Mouse (Mus musculus): ENCODE measurements around the gene Nfic. TPM values are rescaled to one million over a fixed set of nuclear protein-coding genes. Genes with fewer than 3 reads are reported as not detected.

Gene Nfic
- polyA plus RNA-seq, 1 experiment from 2014 or later: 41.8 TPM

GRCm38 (mm10) chr10:81469253-81469652 is 13.8 kb upstream of the Nfic start:
- POLR2A ChIA-PET: no interaction called here
- CTCF ChIA-PET: interaction anchor here (2.7 kb wide), 1 partner anchor 13 kb away, joined by 8 read pairs; the partner anchor contains the start of gene Celf5
- in situ Hi-C loops (cut with MboI; ENCODE audit: low pct_unique_long_range_greater_than_20kb): no loop called here

GRCm38 (mm10) chr10:81467670-81468235 is 12.3 kb upstream of the Nfic start:
- peaks cover 18% of the 10 kb centered on the region for H3K27me3 ChIP-seq
- ChIA-PET POLR2A (no interaction called here), CTCF (interaction anchor here (2.7 kb wide), 1 partner anchor 15 kb away, joined by 8 read pairs; the partner anchor contains the start of gene Celf5)

More at GRCm38 (mm10) chr10:81469253-81469652, 13.8 kb upstream of the Nfic start:
- no peak for TF ChIP-seq CTCF (IDR thresholded peaks at IDR 0.05)
- DNase-seq (ENCODE audit: low read depth, low spot score): no peak
- peaks cover 21% of the 10 kb centered on the region for H3K27me3 ChIP-seq
- no peak for ATAC-seq

GRCm38 (mm10) chr10:81466881-81467280 is 11.4 kb upstream of the Nfic start:
- no peak for TF ChIP-seq CTCF (IDR thresholded peaks at IDR 0.05)
- ATAC-seq: no peak
- no peak for DNase-seq (ENCODE audit: low read depth, low spot score)
- in situ Hi-C loops (cut with MboI; ENCODE audit: low pct_unique_long_range_greater_than_20kb): no loop called here
- peaks cover 23% of the 10 kb centered on the region for H3K27me3 ChIP-seq
- POLR2A ChIA-PET: no interaction called here
- CTCF ChIA-PET: no interaction called here

More at GRCm38 (mm10) chr10:81467670-81468235, 12.3 kb upstream of the Nfic start:
- DNase-seq (ENCODE audit: low read depth, low spot score): no peak
- TF ChIP-seq CTCF (IDR thresholded peaks at IDR 0.05): no peak
- no peak for ATAC-seq
- in situ Hi-C loops (cut with MboI; ENCODE audit: low pct_unique_long_range_greater_than_20kb): no loop called here

- DNase-seq (ENCODE audit: low read depth, low spot score) (no peak), ATAC-seq (no peak)
- ChIA-PET CTCF (interaction anchor here (1.4 kb wide), 1 partner anchor 14 kb away, joined by 3 read pairs; no protein-coding TSS in a partner anchor), POLR2A (no interaction called here)
- in situ Hi-C loops (cut with MboI; ENCODE audit: low pct_unique_long_range_greater_than_20kb): no loop called here
- H3K27me3 ChIP-seq: peaks cover 21% of the 10 kb centered on the region
- TF ChIP-seq CTCF (IDR thresholded peaks at IDR 0.05): no peak
Measured at GRCm38 (mm10) chr10:81466066-81466465, 10.6 kb upstream of the Nfic start.

GRCm38 (mm10) chr10:81465265-81465645 is 9.8 kb upstream of the Nfic start:
- TF ChIP-seq CTCF (IDR thresholded peaks at IDR 0.05): no peak
- POLR2A ChIA-PET: interaction anchor here (0.7 kb wide), 1 partner anchor 41 kb away, joined by 6 read pairs; no protein-coding TSS in a partner anchor
- H3K27me3 ChIP-seq: peaks cover 21% of the 10 kb centered on the region
- DNase-seq (ENCODE audit: low read depth, low spot score) (no peak), ATAC-seq (no peak)
- CTCF ChIA-PET: interaction anchor here (1.4 kb wide), 1 partner anchor 13 kb away, joined by 3 read pairs; no protein-coding TSS in a partner anchor
- in situ Hi-C loops (cut with MboI; ENCODE audit: low pct_unique_long_range_greater_than_20kb): no loop called here

GRCm38 (mm10) chr10:81464405-81465264 is 9.2 kb upstream of the Nfic start:
- no peak for TF ChIP-seq CTCF (IDR thresholded peaks at IDR 0.05)
- ChIA-PET CTCF (interaction anchor here (1.4 kb wide), 1 partner anchor 13 kb away, joined by 3 read pairs; no protein-coding TSS in a partner anchor), POLR2A (no interaction called here)
- peaks cover 16% of the 10 kb centered on the region for H3K27me3 ChIP-seq
- DNase-seq (ENCODE audit: low read depth, low spot score): no peak
- ATAC-seq: peak; percentile 33
- in situ Hi-C loops (cut with MboI; ENCODE audit: low pct_unique_long_range_greater_than_20kb): no loop called here

- in situ Hi-C loops (cut with MboI; ENCODE audit: low pct_unique_long_range_greater_than_20kb): no loop called here
- ChIA-PET POLR2A (no interaction called here), CTCF (no interaction called here)
- TF ChIP-seq CTCF (IDR thresholded peaks at IDR 0.05): no peak
- DNase-seq (ENCODE audit: low read depth, low spot score): no peak
- peaks cover 13% of the 10 kb centered on the region for H3K27me3 ChIP-seq
- ATAC-seq: no peak
Measured at GRCm38 (mm10) chr10:81463531-81463930, 8.1 kb upstream of the Nfic start.

- DNase-seq (ENCODE audit: low read depth, low spot score) (no peak), ATAC-seq (no peak)
- in situ Hi-C loops (cut with MboI; ENCODE audit: low pct_unique_long_range_greater_than_20kb): no loop called here
- TF ChIP-seq CTCF (IDR thresholded peaks at IDR 0.05): no peak
- peaks cover 13% of the 10 kb centered on the region for H3K27me3 ChIP-seq
- ChIA-PET POLR2A (no interaction called here), CTCF (no interaction called here)
Measured at GRCm38 (mm10) chr10:81462917-81463316, 7.5 kb upstream of the Nfic start.

- CTCF ChIA-PET: interaction anchor here (1.4 kb wide), 1 partner anchor 12 kb away, joined by 3 read pairs; no protein-coding TSS in a partner anchor
- TF ChIP-seq CTCF (IDR thresholded peaks at IDR 0.05): no peak
- H3K27me3 ChIP-seq: peaks cover 13% of the 10 kb centered on the region
- in situ Hi-C loops (cut with MboI; ENCODE audit: low pct_unique_long_range_greater_than_20kb): no loop called here
- POLR2A ChIA-PET: no interaction called here
- DNase-seq (ENCODE audit: low read depth, low spot score): no peak
- no peak for ATAC-seq
Measured at GRCm38 (mm10) chr10:81462415-81462804, 7.0 kb upstream of the Nfic start.

- DNase-seq (ENCODE audit: low read depth, low spot score): no peak
- TF ChIP-seq CTCF (IDR thresholded peaks at IDR 0.05): no peak
- ChIA-PET POLR2A (interaction anchor here (0.6 kb wide), 1 partner anchor 26 kb away, joined by 4 read pairs; no protein-coding TSS in a partner anchor), CTCF (interaction anchor here (1.4 kb wide), 1 partner anchor 12 kb away, joined by 3 read pairs; no protein-coding TSS in a partner anchor)
- in situ Hi-C loops (cut with MboI; ENCODE audit: low pct_unique_long_range_greater_than_20kb): no loop called here
- H3K27me3 ChIP-seq: peaks cover 13% of the 10 kb centered on the region
- no peak for ATAC-seq
Measured at GRCm38 (mm10) chr10:81461673-81462414, 6.4 kb upstream of the Nfic start.
